Mouse (Mus musculus): ENCODE data around the gene Rbfox1.

GRCm38 (mm10) chr16:6019361-6019760, 134.2 kb downstream of the Rbfox1 start:
- no peak for TF ChIP-seq CTCF (IDR thresholded peaks at IDR 0.05; ENCODE audit: low read depth)
- TF ChIP-seq EP300 (optimal IDR thresholded peaks at IDR 0.05): no peak
